Mouse (Mus musculus) thymus, postnatal 0 days (tissue): ENCODE data around the gene Gm11562. TPM values are rescaled to one million over a fixed set of nuclear protein-coding genes. Genes with fewer than 3 reads are reported as not detected.

Experiments
- DNase-seq: peaks from one replicate; pipeline ENCODE4 v3.0.0-alpha.2; 2015; ENCODE audit warnings: low spot score
- polyA plus RNA-seq: library from polyadenylated mRNA; unstranded; fragments of >200 nt; fragmentation: Nextera tagmentation; extraction: Ambion mirVana; gene quantifications from 2 replicates; pipeline ENCODE4 v1.2.1, GENCODE M21; 2015

Gm11562 gene
- polyA plus RNA-seq, 1 experiment from 2014 or later: not detected

GRCm38 (mm10) chr11:99585096-99585495 is 35.1 kb downstream of the Gm11562 start:
- no peak for DNase-seq

- no peak for DNase-seq
Measured at GRCm38 (mm10) chr11:99583245-99583704, 37.0 kb downstream of the Gm11562 start, which contains the start of gene Krtap1-4. Gene Krtap1-4 (minus strand): TSS chr11:99583654.

- DNase-seq: no peak
Measured at GRCm38 (mm10) chr11:99581564-99581963, 38.7 kb downstream of the Gm11562 start.

GRCm38 (mm10) chr11:99581051-99581450 is 39.2 kb downstream of the Gm11562 start:
- DNase-seq: no peak

- DNase-seq: no peak
Measured at GRCm38 (mm10) chr11:99580636-99581035, 39.6 kb downstream of the Gm11562 start, which contains the start of gene Krtap1-5. Gene Krtap1-5 (minus strand): TSS chr11:99581016.

DNA sequence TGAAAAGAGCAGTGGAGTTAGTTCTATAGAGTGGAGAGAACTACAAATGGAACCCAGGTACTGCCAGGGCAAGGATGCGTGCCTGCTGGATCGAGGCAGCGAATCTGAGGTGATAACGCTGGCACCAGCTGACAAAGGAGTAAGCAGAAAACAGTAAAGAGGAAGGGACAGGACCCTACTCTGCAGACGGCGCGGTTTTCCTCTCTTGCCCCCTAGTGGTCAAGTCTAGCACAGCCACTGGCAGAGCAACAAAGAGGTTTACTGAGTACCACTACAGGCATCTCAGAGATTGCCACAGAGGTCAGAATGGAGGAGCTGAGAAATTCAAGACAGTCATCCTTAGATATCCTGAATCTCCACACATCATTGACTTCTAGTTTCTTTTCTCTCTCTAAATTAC is 46.1 kb downstream of the Gm11562 start:
- DNase-seq: peak; percentile 59

GRCm38 (mm10) chr11:99573164-99573563 is 47.1 kb downstream of the Gm11562 start:
- no peak for DNase-seq

Other genes starting within 250 kb of the Gm11562 start
- 0.27 and 0.30 TPM in 2 replicates for gene Krt28, start 245.5 kb downstream of the Gm11562 start, polyA plus RNA-seq
- 44.9 and 47.3 TPM in 2 replicates for gene Krt10, start 231.1 kb downstream of the Gm11562 start, polyA plus RNA-seq
- gene Krt12, start 198.2 kb downstream of the Gm11562 start, polyA plus RNA-seq: 0.52 and 0.63 TPM in 2 replicates
- gene Krt20, start 182.3 kb downstream of the Gm11562 start, polyA plus RNA-seq: 1.6 TPM in 2 replicates
- 1.8 and 2.4 TPM in 2 replicates for gene Krt23, start 127.3 kb downstream of the Gm11562 start, polyA plus RNA-seq
- not detected in 2 replicates for gene Krt39, start 99.1 kb downstream of the Gm11562 start, polyA plus RNA-seq
- not detected in 2 replicates for gene Krt40, start 77.3 kb downstream of the Gm11562 start, polyA plus RNA-seq
- 0.33 TPM in 1 of 2 replicates, not detected in the other for gene Krtap3-3, start 69.6 kb downstream of the Gm11562 start, polyA plus RNA-seq
- not detected in 2 replicates for gene Krtap3-2, start 63.6 kb downstream of the Gm11562 start, polyA plus RNA-seq
- not detected in 2 replicates for gene Gm11939, start 61.0 kb downstream of the Gm11562 start, polyA plus RNA-seq
- gene Krtap3-1, start 53.8 kb downstream of the Gm11562 start, polyA plus RNA-seq: not detected in 2 replicates
- gene Krtap1-5, start 39.4 kb downstream of the Gm11562 start, polyA plus RNA-seq: not detected in 2 replicates
- not detected in 2 replicates for gene Krtap1-4, start 36.8 kb downstream of the Gm11562 start, polyA plus RNA-seq
- not detected in 2 replicates for gene Krtap1-3, start 29.1 kb downstream of the Gm11562 start, polyA plus RNA-seq
- not detected in 2 replicates for gene Krtap9-3, start 22.3 kb downstream of the Gm11562 start, polyA plus RNA-seq
- not detected in 2 replicates for gene Gm11938, start 17.1 kb downstream of the Gm11562 start, polyA plus RNA-seq
- not detected in 2 replicates for gene Gm11937, start 10.2 kb downstream of the Gm11562 start, polyA plus RNA-seq
- gene Krtap2-4, start 5.6 kb downstream of the Gm11562 start, polyA plus RNA-seq: not detected in 2 replicates
- not detected in 2 replicates for gene Krtap4-1, start 7.8 kb upstream of the Gm11562 start, polyA plus RNA-seq
- not detected in 2 replicates for gene Krtap4-2, start 14.6 kb upstream of the Gm11562 start, polyA plus RNA-seq
- gene Krtap4-7, start 23.7 kb upstream of the Gm11562 start, polyA plus RNA-seq: not detected in 2 replicates
- not detected in 2 replicates for gene Gm11555, start 29.8 kb upstream of the Gm11562 start, polyA plus RNA-seq
- not detected in 2 replicates for gene Gm11563, start 38.5 kb upstream of the Gm11562 start, polyA plus RNA-seq
- not detected in 2 replicates for gene Krtap4-6, start 45.5 kb upstream of the Gm11562 start, polyA plus RNA-seq
- gene Gm14190, start 70.3 kb upstream of the Gm11562 start, polyA plus RNA-seq: not detected in 2 replicates
- gene Gm14180, start 113.9 kb upstream of the Gm11562 start, polyA plus RNA-seq: not detected in 2 replicates
- not detected in 2 replicates for gene Gm11595, start 152.5 kb upstream of the Gm11562 start, polyA plus RNA-seq
- not detected in 2 replicates for gene Krtap4-8, start 160.3 kb upstream of the Gm11562 start, polyA plus RNA-seq
- not detected in 2 replicates for gene Krtap4-9, start 164.8 kb upstream of the Gm11562 start, polyA plus RNA-seq
- not detected in 2 replicates for gene Gm11596, start 173.0 kb upstream of the Gm11562 start, polyA plus RNA-seq
- not detected in 2 replicates for gene Gm11569, start 178.5 kb upstream of the Gm11562 start, polyA plus RNA-seq
- gene Gm11554, start 184.0 kb upstream of the Gm11562 start, polyA plus RNA-seq: not detected in 2 replicates
- not detected in 2 replicates for gene Krtap4-13, start 189.5 kb upstream of the Gm11562 start, polyA plus RNA-seq
- gene Gm11564, start 195.2 kb upstream of the Gm11562 start, polyA plus RNA-seq: not detected in 2 replicates
- gene 2300003K06Rik, start 217.6 kb upstream of the Gm11562 start, polyA plus RNA-seq: not detected in 2 replicates
- gene Krtap4-16, start 231.2 kb upstream of the Gm11562 start, polyA plus RNA-seq: not detected in 2 replicates
- gene Gm11568, start 237.5 kb upstream of the Gm11562 start, polyA plus RNA-seq: not detected in 2 replicates
- not detected in 2 replicates for gene Gm11559, start 244.0 kb upstream of the Gm11562 start, polyA plus RNA-seq